Mouse (Mus musculus): ENCODE data around the gene Gm28372. TPM values are rescaled to one million over a fixed set of nuclear protein-coding genes. Genes with fewer than 3 reads are reported as not detected.
A peak's percentile ranks its signal among the peaks of the same experiment; 100 is the strongest.
"Not testable (repeated sequence)": the region's sequence is repeated elsewhere in the genome, so short reads cannot be mapped to it uniquely, and the experiment has no call there.

Gene Gm28372
- 0.17 TPM in 1 of 2 replicates, not detected in the other for polyA plus RNA-seq (2015; fragmentation: Nextera tagmentation; extraction: Ambion mirVana)

GRCm38 (mm10) chr2:130404939-130405338, at the start of gene Gm28372, which contains the start of gene 1700020A23Rik:
Gene Gm28372, plus strand, starts transcription at chr2:130405239.
Gene 1700020A23Rik, plus strand, starts transcription at chr2:130405259.
- Histone ChIP-seq H3K9ac (replicated peaks) (no peak within 1 kb of the TSS), H3K4me2 (no peak within 1 kb of the TSS), H3K36me3 (no peaks in the 10 kb centered on the region), H3K27ac (replicated peaks) (no peak within 1 kb of the TSS), H3K4me3 (replicated peaks) (no peak within 1 kb of the TSS), H3K27me3 (replicated peaks) (no peaks in the 10 kb centered on the region), H3K9me3 (replicated peaks) (no peaks in the 10 kb centered on the region), H3K4me1 (no peaks in the 10 kb centered on the region)
- no peak for ATAC-seq (ENCODE audit: low FRiP score)
- 94% methylated on average over 1 of the region's 1 CpGs for WGBS

GRCm38 (mm10) chr2:130357551-130357950, 47.5 kb upstream of the Gm28372 start:
- H3K9ac ChIP-seq (replicated peaks) = no peak overlapping the region
- no peaks in the 10 kb centered on the region for H3K36me3 ChIP-seq
- peaks cover 38% of the 10 kb centered on the region for H3K27me3 ChIP-seq (replicated peaks)
- H3K9me3 ChIP-seq (replicated peaks) = no peaks in the 10 kb centered on the region
- WGBS = 91% methylated on average over 5 of the region's 5 CpGs
- H3K4me2 ChIP-seq = no peak overlapping the region
- H3K4me3 ChIP-seq (replicated peaks) = no peak overlapping the region
- H3K27ac ChIP-seq (replicated peaks) = no peak overlapping the region
- H3K4me1 ChIP-seq = peaks cover 6% of the 10 kb centered on the region; the same call in 1 of the 2 replicates
- ATAC-seq (ENCODE audit: low FRiP score) = no peak

- Histone ChIP-seq H3K4me1 (peaks cover 6% of the 10 kb centered on the region; the same call in 1 of the 2 replicates), H3K9ac (replicated peaks) (no peak overlapping the region), H3K9me3 (replicated peaks) (no peaks in the 10 kb centered on the region), H3K4me2 (no peak overlapping the region), H3K27ac (replicated peaks) (no peak overlapping the region), H3K36me3 (no peaks in the 10 kb centered on the region), H3K27me3 (replicated peaks) (peaks cover 51% of the 10 kb centered on the region), H3K4me3 (replicated peaks) (no peak overlapping the region)
- 20% methylated on average over 5 of the region's 5 CpGs for WGBS
- ATAC-seq (ENCODE audit: low FRiP score) = no peak
Observed at GRCm38 (mm10) chr2:130358852-130359251, 46.2 kb upstream of the Gm28372 start.

- no peak overlapping the region for H3K4me3 ChIP-seq (replicated peaks)
- no peak overlapping the region for H3K9ac ChIP-seq (replicated peaks)
- no peak overlapping the region for H3K4me2 ChIP-seq
- H3K9me3 ChIP-seq (replicated peaks) = no peaks in the 10 kb centered on the region
- no peaks in the 10 kb centered on the region for H3K36me3 ChIP-seq
- peaks cover 68% of the 10 kb centered on the region for H3K27me3 ChIP-seq (replicated peaks)
- no peak overlapping the region for H3K27ac ChIP-seq (replicated peaks)
- 4% methylated on average over 14 of the region's 14 CpGs for WGBS
- peak; percentile 37; the same call in 1 of the 2 replicates for ATAC-seq (ENCODE audit: low FRiP score)
- H3K4me1 ChIP-seq = peaks cover 6% of the 10 kb centered on the region
Observed at GRCm38 (mm10) chr2:130362511-130363026, 42.5 kb upstream of the Gm28372 start.

- peaks cover 50% of the 10 kb centered on the region for H3K27me3 ChIP-seq (replicated peaks)
- WGBS = 14% methylated on average over 30 of the region's 30 CpGs
- H3K4me3 ChIP-seq (replicated peaks) = peak overlapping the region; percentile 28
- no peak overlapping the region for H3K27ac ChIP-seq (replicated peaks)
- H3K4me1 ChIP-seq = peaks cover 6% of the 10 kb centered on the region
- H3K9ac ChIP-seq (replicated peaks) = no peak overlapping the region
- ATAC-seq (ENCODE audit: low FRiP score) = no peak
- peak overlapping the region; percentile 52 for H3K4me2 ChIP-seq
- no peaks in the 10 kb centered on the region for H3K9me3 ChIP-seq (replicated peaks)
- no peaks in the 10 kb centered on the region for H3K36me3 ChIP-seq
Observed at GRCm38 (mm10) chr2:130365211-130366094, 39.6 kb upstream of the Gm28372 start.

GRCm38 (mm10) chr2:130367386-130367785, 37.7 kb upstream of the Gm28372 start:
- Histone ChIP-seq H3K4me3 (replicated peaks) (no peak overlapping the region), H3K27ac (replicated peaks) (no peak overlapping the region), H3K9me3 (replicated peaks) (no peaks in the 10 kb centered on the region), H3K4me1 (peaks cover under 1% of the 10 kb centered on the region; the same call in 1 of the 2 replicates), H3K9ac (replicated peaks) (no peak overlapping the region), H3K36me3 (no peaks in the 10 kb centered on the region), H3K27me3 (replicated peaks) (peaks cover 31% of the 10 kb centered on the region), H3K4me2 (no peak overlapping the region)
- ATAC-seq (ENCODE audit: low FRiP score) = no peak
- WGBS = 64% methylated on average over 4 of the region's 4 CpGs

GRCm38 (mm10) chr2:130373026-130373425, 32.0 kb upstream of the Gm28372 start:
- H3K27me3 ChIP-seq (replicated peaks); ATAC-seq (ENCODE audit: low FRiP score); H3K4me3 ChIP-seq (replicated peaks); H3K36me3 ChIP-seq; H3K9me3 ChIP-seq (replicated peaks); H3K9ac ChIP-seq (replicated peaks); H3K4me1 ChIP-seq; H3K4me2 ChIP-seq; H3K27ac ChIP-seq (replicated peaks): not testable (repeated sequence)
- WGBS = 63% methylated on average over 1 of the region's 1 CpGs

GRCm38 (mm10) chr2:130374951-130375350, 30.1 kb upstream of the Gm28372 start:
- no peak overlapping the region for H3K9ac ChIP-seq (replicated peaks)
- ATAC-seq (ENCODE audit: low FRiP score) = no peak
- H3K9me3 ChIP-seq (replicated peaks) = no peaks in the 10 kb centered on the region
- H3K4me1 ChIP-seq = no peaks in the 10 kb centered on the region
- H3K27me3 ChIP-seq (replicated peaks) = no peaks in the 10 kb centered on the region
- no peak overlapping the region for H3K4me2 ChIP-seq
- H3K4me3 ChIP-seq (replicated peaks) = no peak overlapping the region
- 82% methylated on average over 4 of the region's 4 CpGs for WGBS
- no peaks in the 10 kb centered on the region for H3K36me3 ChIP-seq
- H3K27ac ChIP-seq (replicated peaks) = no peak overlapping the region

- no peak overlapping the region for H3K9ac ChIP-seq (replicated peaks)
- ATAC-seq (ENCODE audit: low FRiP score) = no peak
- 33% methylated on average over 3 of the region's 3 CpGs for WGBS
- 0 out of 2 replicates have a peak, but pooled peaks cover 3% of the 10 kb centered on the region for H3K27me3 ChIP-seq (replicated peaks)
- no peaks in the 10 kb centered on the region for H3K9me3 ChIP-seq (replicated peaks)
- H3K4me3 ChIP-seq (replicated peaks) = no peak overlapping the region
- H3K4me2 ChIP-seq = no peak overlapping the region
- H3K27ac ChIP-seq (replicated peaks) = no peak overlapping the region
- H3K4me1 ChIP-seq = no peaks in the 10 kb centered on the region
- no peaks in the 10 kb centered on the region for H3K36me3 ChIP-seq
Observed at GRCm38 (mm10) chr2:130383205-130383604, 21.8 kb upstream of the Gm28372 start.

- H3K27me3 ChIP-seq (replicated peaks) = 0 out of 2 replicates have a peak, but pooled peaks cover 3% of the 10 kb centered on the region
- no peaks in the 10 kb centered on the region for H3K4me1 ChIP-seq
- no peaks in the 10 kb centered on the region for H3K36me3 ChIP-seq
- H3K4me2 ChIP-seq = no peak overlapping the region
- H3K4me3 ChIP-seq (replicated peaks) = no peak overlapping the region
- no peaks in the 10 kb centered on the region for H3K9me3 ChIP-seq (replicated peaks)
- no peak for ATAC-seq (ENCODE audit: low FRiP score)
- H3K9ac ChIP-seq (replicated peaks) = no peak overlapping the region
- 66% methylated on average over 6 of the region's 6 CpGs for WGBS
- no peak overlapping the region for H3K27ac ChIP-seq (replicated peaks)
Observed at GRCm38 (mm10) chr2:130383895-130384294, 21.1 kb upstream of the Gm28372 start.

GRCm38 (mm10) chr2:130386212-130386611, 18.8 kb upstream of the Gm28372 start:
- WGBS = 82% methylated on average over 1 of the region's 1 CpGs

GRCm38 (mm10) chr2:130388796-130389195, 16.2 kb upstream of the Gm28372 start:
- H3K36me3 ChIP-seq = peaks cover 16% of the 10 kb centered on the region
- no peak overlapping the region for H3K9ac ChIP-seq (replicated peaks)
- no peak for ATAC-seq (ENCODE audit: low FRiP score)
- H3K27me3 ChIP-seq (replicated peaks) = 0 out of 2 replicates have a peak, but pooled peaks cover 3% of the 10 kb centered on the region
- WGBS = 81% methylated on average over 2 of the region's 2 CpGs
- H3K27ac ChIP-seq (replicated peaks) = no peak overlapping the region
- H3K4me2 ChIP-seq = no peak overlapping the region
- no peaks in the 10 kb centered on the region for H3K9me3 ChIP-seq (replicated peaks)
- H3K4me3 ChIP-seq (replicated peaks) = no peak overlapping the region
- H3K4me1 ChIP-seq = no peaks in the 10 kb centered on the region

More at GRCm38 (mm10) chr2:130386212-130386611, 18.8 kb upstream of the Gm28372 start:
- Histone ChIP-seq H3K4me3 (replicated peaks) (no peak overlapping the region), H3K27ac (replicated peaks) (no peak overlapping the region), H3K4me2 (no peak overlapping the region), H3K36me3 (peaks cover 5% of the 10 kb centered on the region; the same call in 1 of the 2 replicates), H3K4me1 (no peaks in the 10 kb centered on the region), H3K9me3 (replicated peaks) (no peaks in the 10 kb centered on the region), H3K27me3 (replicated peaks) (0 out of 2 replicates have a peak, but pooled peaks cover 3% of the 10 kb centered on the region), H3K9ac (replicated peaks) (no peak overlapping the region)
- ATAC-seq (ENCODE audit: low FRiP score) = no peak

Data from neural tube, embryonic 15.5 days (tissue).